Mouse (Mus musculus) testis, adult 2 months (tissue): ENCODE data around the gene Ccdc117.

Experiments used
- CTCF ChIP-seq: fragments of 200-500 bp; IDR thresholded peaks from 2 replicates; pipeline ENCODE4 v1.5.1; 2012; ENCODE audit warnings: low read depth, mild to moderate bottlenecking, inconsistent platforms, low read length, moderate library complexity; ENCODE audit not compliant: control insufficient read depth, insufficient read depth, insufficient replicate concordance
- POLR2A ChIP-seq: fragments of 200-500 bp; IDR thresholded peaks from 2 replicates; pipeline ENCODE4 v1.6.1; 2012; ENCODE audit warnings: low read depth, mild to moderate bottlenecking, inconsistent platforms, low read length, moderate library complexity; ENCODE audit not compliant: control insufficient read depth

DNA sequence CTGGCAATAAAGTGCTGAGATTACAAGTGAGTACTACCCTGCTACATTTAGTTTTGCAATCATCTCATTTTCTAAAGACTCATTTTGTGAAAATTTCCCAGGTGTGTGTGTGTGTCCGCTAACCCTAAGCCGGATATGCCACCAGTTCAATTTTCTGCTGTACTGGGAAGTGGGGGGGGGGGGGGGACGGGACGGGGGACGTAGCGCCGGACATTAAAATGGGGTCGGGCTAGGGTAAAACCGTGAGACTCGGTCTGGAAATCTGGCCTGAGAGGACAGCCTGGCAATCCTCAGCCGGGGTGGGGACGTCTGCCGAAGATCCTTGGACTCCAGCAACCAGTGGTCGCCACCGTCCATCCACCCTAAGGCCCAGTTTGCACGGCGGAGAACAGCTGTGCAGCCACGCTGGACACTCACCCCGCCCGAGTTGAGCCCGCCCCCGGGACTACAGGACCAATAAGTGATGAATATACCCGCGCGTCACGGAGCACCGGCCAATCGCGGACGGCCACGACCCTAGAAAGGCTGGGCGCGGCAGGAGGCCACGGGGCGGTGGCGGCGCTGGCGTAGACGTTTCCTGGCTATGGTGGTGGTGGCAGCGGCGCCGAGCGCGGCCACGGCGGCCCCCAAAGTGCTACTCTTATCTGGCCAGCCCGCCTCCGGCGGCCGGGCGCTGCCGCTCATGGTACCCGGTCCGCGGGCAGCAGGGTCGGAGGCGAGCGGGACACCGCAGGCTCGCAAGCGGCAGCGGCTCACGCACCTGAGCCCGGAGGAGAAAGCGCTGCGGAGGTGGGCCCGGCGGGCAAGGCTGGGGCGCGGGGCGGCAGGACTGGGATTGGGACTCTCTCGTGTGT is 21.3 kb downstream of the Ccdc117 start, which contains the start of gene Xbp1:
- TF ChIP-seq POLR2A (peak; percentile 82), CTCF (no peak)
